Mouse (Mus musculus): ENCODE results near the gene Dmc1. TPM values are rescaled to one million over a fixed set of nuclear protein-coding genes. Genes with fewer than 3 reads are reported as not detected.

Dmc1 gene
- total and polyA plus RNA-seq, 2 experiments from 2014 or later = 1.1 TPM

DNA sequence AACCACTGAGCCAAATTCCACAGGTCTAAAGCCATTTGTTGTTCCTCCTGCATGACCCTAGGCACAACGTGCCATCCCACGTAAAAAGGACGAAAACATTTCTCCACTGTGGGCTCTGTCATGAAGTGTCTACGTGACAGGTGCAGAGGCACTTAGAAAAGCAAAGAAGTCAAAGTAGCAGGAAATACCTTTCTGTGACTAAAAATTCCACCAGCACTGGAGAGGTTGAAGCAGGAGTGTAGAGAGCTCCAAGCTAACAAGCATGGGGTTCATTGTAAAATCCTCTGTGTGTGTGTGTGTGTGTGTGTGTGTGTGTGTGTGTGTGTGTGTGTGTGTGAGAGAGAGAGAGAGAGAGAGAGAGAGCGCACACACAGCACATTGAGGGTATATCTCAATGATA lies 52.3 kb downstream of the Dmc1 start:
- Histone ChIP-seq H3K36me3 (ENCODE audit: insufficient read depth, low read length) (no peaks in the 10 kb centered on the region), H3K9ac (replicated peaks; ENCODE audit: low read length, poor library complexity, severe bottlenecking) (no peak overlapping the region), H3K9me3 (ENCODE audit: low read length) (no peaks in the 10 kb centered on the region), H3K27ac (ENCODE audit: low read depth, low read length) (no peak overlapping the region), H3K4me2 (ENCODE audit: low read depth, low read length, poor library complexity, severe bottlenecking) (no peak overlapping the region), H3K4me3 (ENCODE audit: low read depth, low read length) (no peak overlapping the region), H3K27me3 (ENCODE audit: insufficient read depth, low read length) (no peaks in the 10 kb centered on the region), H3K4me1 (ENCODE audit: insufficient read depth, low read length) (no peaks in the 10 kb centered on the region)
- TF ChIP-seq CTCF (IDR thresholded peaks at IDR 0.05) = no peak
- no peak for DNase-seq (ENCODE audit: low spot score)
- no peak for ATAC-seq (ENCODE audit: low FRiP score)
- 80% methylated on average over 5 of the region's 5 CpGs for WGBS

DNA sequence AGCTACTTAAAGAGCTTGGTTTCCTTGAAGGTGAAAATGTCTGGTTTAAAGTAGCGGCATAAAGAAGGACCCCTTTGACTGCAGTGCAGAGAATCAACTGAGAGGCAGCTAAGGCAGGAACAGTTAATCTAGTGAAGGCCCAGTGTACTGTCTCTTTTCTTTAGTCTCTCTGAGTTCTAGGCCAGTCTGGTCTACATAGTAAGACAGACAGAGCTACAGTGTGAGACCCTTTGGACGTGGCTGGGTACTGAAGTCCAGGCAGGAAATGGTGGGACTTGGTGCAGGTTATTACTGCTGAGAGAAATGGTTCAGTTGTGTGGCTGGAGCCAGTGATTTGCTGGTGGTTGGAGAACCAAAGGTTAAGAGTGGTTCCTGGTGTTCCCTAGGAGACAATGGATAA lies 56.7 kb downstream of the Dmc1 start:
- no peaks in the 10 kb centered on the region for H3K27me3 ChIP-seq (ENCODE audit: insufficient read depth, low read length)
- no peak overlapping the region for H3K9ac ChIP-seq (replicated peaks; ENCODE audit: low read length, poor library complexity, severe bottlenecking)
- WGBS = 98% methylated on average over 2 of the region's 2 CpGs
- no peak overlapping the region for H3K4me3 ChIP-seq (ENCODE audit: low read depth, low read length)
- peaks cover 15% of the 10 kb centered on the region for H3K4me1 ChIP-seq (ENCODE audit: insufficient read depth, low read length)
- DNase-seq (ENCODE audit: low spot score) (no peak), ATAC-seq (ENCODE audit: low FRiP score) (no peak)
- H3K36me3 ChIP-seq (ENCODE audit: insufficient read depth, low read length) = 0 out of 2 replicates have a peak, but pooled peaks cover under 1% of the 10 kb centered on the region
- no peak overlapping the region for H3K27ac ChIP-seq (ENCODE audit: low read depth, low read length)
- H3K9me3 ChIP-seq (ENCODE audit: low read length) = no peaks in the 10 kb centered on the region
- TF ChIP-seq CTCF (IDR thresholded peaks at IDR 0.05) = no peak
- no peak overlapping the region for H3K4me2 ChIP-seq (ENCODE audit: low read depth, low read length, poor library complexity, severe bottlenecking)

DNA sequence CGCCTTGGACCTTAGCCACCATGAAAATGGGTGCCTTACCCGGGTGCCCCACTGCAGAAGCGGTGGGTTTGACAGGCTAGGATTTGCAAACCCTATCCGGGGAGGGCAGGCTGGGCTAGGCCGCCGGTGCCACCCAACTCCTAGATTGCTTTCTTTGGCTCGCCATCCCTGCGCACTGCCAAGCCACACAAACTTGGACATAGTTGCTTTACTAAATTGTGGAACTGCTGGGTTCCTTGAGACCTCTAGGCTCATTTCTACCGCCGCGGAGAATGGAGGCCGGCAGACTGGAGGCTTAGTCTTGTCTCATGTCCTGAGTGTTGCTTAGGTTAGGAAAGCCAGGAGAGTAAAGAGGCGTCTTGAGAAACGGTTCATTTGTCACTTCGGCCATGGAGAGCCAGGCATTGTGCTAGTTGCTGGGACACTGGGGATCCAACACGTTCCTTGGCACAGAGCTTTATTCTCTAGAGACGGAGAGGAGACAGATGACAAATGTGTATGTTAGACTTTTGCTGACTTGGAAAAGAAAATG lies 57.6 kb downstream of the Dmc1 start:
- Histone ChIP-seq H3K4me2 (ENCODE audit: low read depth, low read length, poor library complexity, severe bottlenecking) (peak overlapping the region; percentile 59), H3K27ac (ENCODE audit: low read depth, low read length) (peak overlapping the region; percentile 100), H3K27me3 (ENCODE audit: insufficient read depth, low read length) (no peaks in the 10 kb centered on the region), H3K9me3 (ENCODE audit: low read length) (no peaks in the 10 kb centered on the region), H3K4me1 (ENCODE audit: insufficient read depth, low read length) (peaks cover 15% of the 10 kb centered on the region), H3K4me3 (ENCODE audit: low read depth, low read length) (peak overlapping the region; percentile 96), H3K9ac (replicated peaks; ENCODE audit: low read length, poor library complexity, severe bottlenecking) (peak overlapping the region; percentile 59), H3K36me3 (ENCODE audit: insufficient read depth, low read length) (peaks cover 9% of the 10 kb centered on the region)
- TF ChIP-seq CTCF (IDR thresholded peaks at IDR 0.05) = no peak
- peak; percentile 24 for ATAC-seq (ENCODE audit: low FRiP score)
- DNase-seq (ENCODE audit: low spot score) = no peak
- 83% methylated on average over 17 of the region's 17 CpGs for WGBS

DNA sequence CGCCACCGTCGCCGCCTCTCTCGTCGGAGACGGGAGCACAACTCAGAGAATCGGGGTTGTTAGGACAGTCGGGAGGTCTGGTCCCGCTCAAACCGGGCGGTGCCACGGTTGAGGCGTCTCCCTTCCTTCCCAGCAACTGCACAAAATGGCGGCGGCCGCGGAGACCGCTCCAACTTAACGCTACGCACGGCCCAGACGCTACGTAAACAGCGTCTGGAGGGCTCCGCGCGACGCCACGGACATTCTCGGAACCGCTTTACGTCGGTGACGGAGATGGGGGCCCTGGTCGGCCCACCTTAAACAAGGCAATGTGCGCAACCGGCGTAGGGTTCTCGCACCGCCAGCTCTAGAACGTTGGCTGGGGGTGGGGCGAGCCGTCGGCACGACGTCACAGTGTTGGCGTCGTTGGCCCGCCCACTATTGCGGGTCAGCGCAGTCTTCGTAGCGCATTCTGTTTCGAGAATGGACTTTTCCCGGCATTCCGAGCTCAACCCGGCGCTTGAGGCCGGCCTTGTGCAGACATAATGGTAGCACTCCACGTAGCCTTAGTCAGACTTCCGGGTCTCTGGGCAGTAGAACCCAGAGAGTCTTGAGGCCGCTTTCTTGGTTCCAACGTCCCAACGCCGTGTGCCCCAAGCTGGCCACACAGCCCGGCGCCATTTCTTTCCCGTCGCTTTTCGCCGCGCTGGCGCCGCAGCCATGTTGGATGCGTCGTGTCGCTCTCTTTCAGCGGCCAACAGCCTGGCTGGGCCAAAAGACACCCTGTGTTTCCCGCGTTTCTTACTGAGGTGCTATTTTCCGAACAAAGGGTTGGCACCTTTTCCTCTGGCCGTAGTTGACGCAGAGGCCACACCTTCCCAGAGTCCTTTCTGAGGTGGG lies 58.3 kb downstream of the Dmc1 start, which contains the start of gene Ddx17:
Gene Ddx17, minus strand, starts transcription at position 332 of the 879 bp plus-strand sequence.
- peak within 1 kb of the TSS; percentile 100 for H3K9ac ChIP-seq (replicated peaks; ENCODE audit: low read length, poor library complexity, severe bottlenecking)
- ATAC-seq (ENCODE audit: low FRiP score) = peak; percentile 99
- TF ChIP-seq CTCF (IDR thresholded peaks at IDR 0.05) = no peak
- H3K4me2 ChIP-seq (ENCODE audit: low read depth, low read length, poor library complexity, severe bottlenecking) = peak within 1 kb of the TSS; percentile 74
- DNase-seq (ENCODE audit: low spot score) = peak; percentile 99
- 1% methylated on average over 84 of the region's 84 CpGs for WGBS
- H3K27ac ChIP-seq (ENCODE audit: low read depth, low read length) = peak within 1 kb of the TSS; percentile 100
- peaks cover 15% of the 10 kb centered on the region for H3K4me1 ChIP-seq (ENCODE audit: insufficient read depth, low read length)
- H3K36me3 ChIP-seq (ENCODE audit: insufficient read depth, low read length) = peaks cover 13% of the 10 kb centered on the region
- H3K4me3 ChIP-seq (ENCODE audit: low read depth, low read length) = peak within 1 kb of the TSS; percentile 96
- H3K9me3 ChIP-seq (ENCODE audit: low read length) = no peaks in the 10 kb centered on the region
- no peaks in the 10 kb centered on the region for H3K27me3 ChIP-seq (ENCODE audit: insufficient read depth, low read length)

DNA sequence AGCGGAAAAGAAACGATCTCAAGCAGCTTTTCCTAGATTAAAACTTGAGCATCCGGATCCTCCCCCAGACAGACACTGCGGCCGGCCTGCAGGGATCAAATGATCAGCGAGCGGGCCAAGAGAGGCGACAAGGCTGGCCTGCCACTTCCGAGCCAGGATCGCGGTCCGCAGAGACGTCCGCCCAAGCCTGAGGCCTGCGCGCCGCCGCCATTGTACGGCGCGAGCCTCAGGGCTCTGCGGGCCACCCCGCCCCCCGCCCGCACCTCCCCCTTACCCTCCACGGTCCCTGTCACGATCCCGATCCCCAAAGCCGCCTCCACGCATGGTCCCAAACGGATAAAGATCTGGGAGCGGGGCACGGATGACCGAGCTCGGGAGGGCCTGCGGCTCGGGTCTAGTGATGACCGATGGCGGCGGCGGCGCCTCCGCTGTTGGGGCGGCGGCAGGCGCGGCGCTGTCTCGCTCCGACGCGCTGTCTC lies 58.9 kb downstream of the Dmc1 start:
- 0% methylated on average over 49 of the region's 52 CpGs for WGBS
- Histone ChIP-seq H3K9me3 (ENCODE audit: low read length) (no peaks in the 10 kb centered on the region), H3K36me3 (ENCODE audit: insufficient read depth, low read length) (peaks cover 17% of the 10 kb centered on the region), H3K27ac (ENCODE audit: low read depth, low read length) (peak overlapping the region; percentile 100), H3K4me1 (ENCODE audit: insufficient read depth, low read length) (peaks cover 15% of the 10 kb centered on the region), H3K9ac (replicated peaks; ENCODE audit: low read length, poor library complexity, severe bottlenecking) (peak overlapping the region; percentile 100), H3K4me2 (ENCODE audit: low read depth, low read length, poor library complexity, severe bottlenecking) (peak overlapping the region; percentile 74), H3K4me3 (ENCODE audit: low read depth, low read length) (peak overlapping the region; percentile 96), H3K27me3 (ENCODE audit: insufficient read depth, low read length) (no peaks in the 10 kb centered on the region)
- peak; percentile 65 for ATAC-seq (ENCODE audit: low FRiP score)
- TF ChIP-seq CTCF (IDR thresholded peaks at IDR 0.05) = no peak
- peak; percentile 75 for DNase-seq (ENCODE audit: low spot score)

DNA sequence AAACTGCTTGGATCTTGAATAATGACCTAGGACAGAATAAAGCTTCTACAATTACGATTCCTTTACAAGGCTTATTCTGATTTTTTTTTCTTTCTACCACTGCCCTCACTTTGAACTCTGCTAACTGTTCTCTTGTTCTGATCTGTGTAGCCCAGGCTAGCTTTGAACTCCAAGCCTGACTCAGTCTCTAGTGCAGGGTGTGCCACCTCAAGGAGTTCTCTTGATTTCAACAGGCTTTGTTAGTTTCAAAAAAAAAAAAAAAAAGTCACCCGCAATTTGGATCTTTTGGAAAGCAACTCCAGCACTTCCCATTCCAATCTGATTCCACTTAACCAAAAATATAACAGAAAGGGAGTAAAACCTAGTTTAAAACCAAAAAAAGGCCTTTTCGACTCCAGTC lies 59.4 kb downstream of the Dmc1 start:
- H3K36me3 ChIP-seq (ENCODE audit: insufficient read depth, low read length) = peaks cover 22% of the 10 kb centered on the region
- no peak for TF ChIP-seq CTCF (IDR thresholded peaks at IDR 0.05)
- no peaks in the 10 kb centered on the region for H3K9me3 ChIP-seq (ENCODE audit: low read length)
- H3K9ac ChIP-seq (replicated peaks; ENCODE audit: low read length, poor library complexity, severe bottlenecking) = peak overlapping the region; percentile 100
- H3K4me3 ChIP-seq (ENCODE audit: low read depth, low read length) = peak overlapping the region; percentile 96
- WGBS = 6% methylated on average over 3 of the region's 3 CpGs
- peaks cover 15% of the 10 kb centered on the region for H3K4me1 ChIP-seq (ENCODE audit: insufficient read depth, low read length)
- peak overlapping the region; percentile 74 for H3K4me2 ChIP-seq (ENCODE audit: low read depth, low read length, poor library complexity, severe bottlenecking)
- no peak for ATAC-seq (ENCODE audit: low FRiP score)
- no peaks in the 10 kb centered on the region for H3K27me3 ChIP-seq (ENCODE audit: insufficient read depth, low read length)
- DNase-seq (ENCODE audit: low spot score) = no peak
- peak overlapping the region; percentile 100 for H3K27ac ChIP-seq (ENCODE audit: low read depth, low read length)

All from midbrain, postnatal 0 days (tissue).